Mouse (Mus musculus): ENCODE data around the gene Dpp9. TPM values are rescaled to one million over a fixed set of nuclear protein-coding genes. Genes with fewer than 3 reads are reported as not detected.

Dpp9 gene
- polyA plus RNA-seq, 1 experiment from 2014 or later: 12.0 TPM

- Histone ChIP-seq H3K9me3 (ENCODE audit: control insufficient read depth) (no peaks in the 10 kb centered on the region), H3K27me3 (replicated peaks; ENCODE audit: control insufficient read depth, insufficient read depth, low read length) (no peaks in the 10 kb centered on the region), H3K4me3 (ENCODE audit: low read depth, low read length) (peak within 1 kb of the TSS; percentile 94), H3K9ac (ENCODE audit: low read depth, low read length) (peak within 1 kb of the TSS; percentile 87), H3K27ac (ENCODE audit: low read depth, low read length) (peak within 1 kb of the TSS; percentile 75), H3K36me3 (ENCODE audit: control insufficient read depth, insufficient read depth) (peaks cover 54% of the 10 kb centered on the region), H3K4me2 (replicated peaks; ENCODE audit: low read depth) (peak within 1 kb of the TSS; percentile 86), H3K4me1 (replicated peaks; ENCODE audit: control insufficient read depth, insufficient read depth, low read length) (no peaks in the 10 kb centered on the region)
- peak; percentile 90 for ATAC-seq
- WGBS: under 1% methylated on average over 47 of the region's 47 CpGs
- TF ChIP-seq CTCF (IDR thresholded peaks at IDR 0.05; ENCODE audit: low read depth): peak; percentile 36
These were observed 35.0 kb downstream of the Dpp9 start, which contains the start of gene Mydgf for GRCm38 (mm10) chr17:56183658-56184103. Mydgf (minus strand) TSS chr17:56183920.

- Histone ChIP-seq H3K4me2 (replicated peaks; ENCODE audit: low read depth) (peak overlapping the region; percentile 86), H3K4me1 (replicated peaks; ENCODE audit: control insufficient read depth, insufficient read depth, low read length) (no peaks in the 10 kb centered on the region), H3K9ac (ENCODE audit: low read depth, low read length) (peak overlapping the region; percentile 87), H3K27ac (ENCODE audit: low read depth, low read length) (peak overlapping the region; percentile 75), H3K9me3 (ENCODE audit: control insufficient read depth) (no peaks in the 10 kb centered on the region), H3K27me3 (replicated peaks; ENCODE audit: control insufficient read depth, insufficient read depth, low read length) (no peaks in the 10 kb centered on the region), H3K4me3 (ENCODE audit: low read depth, low read length) (peak overlapping the region; percentile 94), H3K36me3 (ENCODE audit: control insufficient read depth, insufficient read depth) (peaks cover 55% of the 10 kb centered on the region)
- ATAC-seq: peak; percentile 39
- no peak for TF ChIP-seq CTCF (IDR thresholded peaks at IDR 0.05; ENCODE audit: low read depth)
- WGBS: 1% methylated on average over 14 of the region's 14 CpGs
These were observed 35.6 kb downstream of the Dpp9 start for GRCm38 (mm10) chr17:56182975-56183657.

- Histone ChIP-seq H3K4me1 (replicated peaks; ENCODE audit: control insufficient read depth, insufficient read depth, low read length) (no peaks in the 10 kb centered on the region), H3K4me3 (ENCODE audit: low read depth, low read length) (no peak overlapping the region), H3K27me3 (replicated peaks; ENCODE audit: control insufficient read depth, insufficient read depth, low read length) (no peaks in the 10 kb centered on the region), H3K27ac (ENCODE audit: low read depth, low read length) (no peak overlapping the region), H3K9me3 (ENCODE audit: control insufficient read depth) (no peaks in the 10 kb centered on the region), H3K9ac (ENCODE audit: low read depth, low read length) (no peak overlapping the region), H3K36me3 (ENCODE audit: control insufficient read depth, insufficient read depth) (peaks cover 51% of the 10 kb centered on the region), H3K4me2 (replicated peaks; ENCODE audit: low read depth) (no peak overlapping the region)
- ATAC-seq: no peak
- no peak for TF ChIP-seq CTCF (IDR thresholded peaks at IDR 0.05; ENCODE audit: low read depth)
- 99% methylated on average over 3 of the region's 3 CpGs for WGBS
These were observed 43.3 kb downstream of the Dpp9 start for GRCm38 (mm10) chr17:56175416-56175815.

GRCm38 (mm10) chr17:56173401-56174046 lies 45.2 kb downstream of the Dpp9 start:
- no peak for ATAC-seq
- no peaks in the 10 kb centered on the region for H3K27me3 ChIP-seq (replicated peaks; ENCODE audit: control insufficient read depth, insufficient read depth, low read length)
- peaks cover 32% of the 10 kb centered on the region for H3K36me3 ChIP-seq (ENCODE audit: control insufficient read depth, insufficient read depth)
- H3K4me2 ChIP-seq (replicated peaks; ENCODE audit: low read depth): no peak overlapping the region
- H3K4me3 ChIP-seq (ENCODE audit: low read depth, low read length): no peak overlapping the region
- no peak overlapping the region for H3K27ac ChIP-seq (ENCODE audit: low read depth, low read length)
- H3K9ac ChIP-seq (ENCODE audit: low read depth, low read length): no peak overlapping the region
- no peaks in the 10 kb centered on the region for H3K4me1 ChIP-seq (replicated peaks; ENCODE audit: control insufficient read depth, insufficient read depth, low read length)
- TF ChIP-seq CTCF (IDR thresholded peaks at IDR 0.05; ENCODE audit: low read depth): no peak
- H3K9me3 ChIP-seq (ENCODE audit: control insufficient read depth): no peaks in the 10 kb centered on the region
- 52% methylated on average over 10 of the region's 10 CpGs for WGBS

GRCm38 (mm10) chr17:56171881-56172280 lies 46.8 kb downstream of the Dpp9 start:
- H3K4me3 ChIP-seq (ENCODE audit: low read depth, low read length): no peak overlapping the region
- no peak for TF ChIP-seq CTCF (IDR thresholded peaks at IDR 0.05; ENCODE audit: low read depth)
- WGBS: 94% methylated on average over 17 of the region's 17 CpGs
- H3K9ac ChIP-seq (ENCODE audit: low read depth, low read length): no peak overlapping the region
- peaks cover 16% of the 10 kb centered on the region for H3K36me3 ChIP-seq (ENCODE audit: control insufficient read depth, insufficient read depth)
- no peak overlapping the region for H3K4me2 ChIP-seq (replicated peaks; ENCODE audit: low read depth)
- no peaks in the 10 kb centered on the region for H3K9me3 ChIP-seq (ENCODE audit: control insufficient read depth)
- no peak for ATAC-seq
- H3K27ac ChIP-seq (ENCODE audit: low read depth, low read length): no peak overlapping the region
- H3K27me3 ChIP-seq (replicated peaks; ENCODE audit: control insufficient read depth, insufficient read depth, low read length): no peaks in the 10 kb centered on the region
- no peaks in the 10 kb centered on the region for H3K4me1 ChIP-seq (replicated peaks; ENCODE audit: control insufficient read depth, insufficient read depth, low read length)

- 76% methylated on average over 9 of the region's 9 CpGs for WGBS
- Histone ChIP-seq H3K9ac (ENCODE audit: low read depth, low read length) (no peak overlapping the region), H3K4me1 (replicated peaks; ENCODE audit: control insufficient read depth, insufficient read depth, low read length) (no peaks in the 10 kb centered on the region), H3K36me3 (ENCODE audit: control insufficient read depth, insufficient read depth) (peaks cover 12% of the 10 kb centered on the region), H3K9me3 (ENCODE audit: control insufficient read depth) (no peaks in the 10 kb centered on the region), H3K27ac (ENCODE audit: low read depth, low read length) (no peak overlapping the region), H3K4me2 (replicated peaks; ENCODE audit: low read depth) (no peak overlapping the region), H3K4me3 (ENCODE audit: low read depth, low read length) (no peak overlapping the region), H3K27me3 (replicated peaks; ENCODE audit: control insufficient read depth, insufficient read depth, low read length) (no peaks in the 10 kb centered on the region)
- no peak for TF ChIP-seq CTCF (IDR thresholded peaks at IDR 0.05; ENCODE audit: low read depth)
- no peak for ATAC-seq
These were observed 47.2 kb downstream of the Dpp9 start for GRCm38 (mm10) chr17:56171456-56171855.

Measured in intestine, postnatal 0 days (tissue).